Mouse (Mus musculus) embryonic facial prominence, embryonic 14.5 days (tissue): ENCODE measurements at regions not wholly inside any gene's neighbourhood (a gene's known extent, or its start where the extent isn't known, plus 50 kb on each side); places are given as distances from the start of the nearest gene placed in this dataset.

ENCODE experiments used
- ATAC-seq: fragments of 200-750 bp; cut with Nextera tagmentation; 2 replicates; pipeline ENCODE4 v1.8.0; 2017; ENCODE audit warnings: low read depth, moderate number of reproducible peaks, moderate TSS enrichment
- DNase-seq: peaks from one replicate; pipeline ENCODE4 v3.0.0-alpha.2; 2015; ENCODE audit warnings: low spot score
- H3K27ac ChIP-seq: fragments of 300-500 bp; sonication (generic); replicated peaks from 2 replicates; pipeline ENCODE4 v1.5.1; 2014; ENCODE audit warnings: low read depth, mild to moderate bottlenecking, low read length, moderate library complexity
- H3K27me3 ChIP-seq: fragments of 300-500 bp; sonication (generic); replicated peaks from 2 replicates; pipeline ENCODE4 v1.6.1; 2014; ENCODE audit warnings: low read length; ENCODE audit not compliant: control insufficient read depth, insufficient read depth
- H3K36me3 ChIP-seq: fragments of 300-500 bp; sonication (generic); 2 replicates; pipeline ENCODE4 v1.6.1; 2014; ENCODE audit warnings: low read length, mixed read lengths; ENCODE audit not compliant: control insufficient read depth, insufficient read depth
- H3K4me1 ChIP-seq: fragments of 300-500 bp; sonication (generic); 2 replicates; pipeline ENCODE4 v1.6.1; 2014; ENCODE audit warnings: antibody characterized with exemption, low read length; ENCODE audit not compliant: control insufficient read depth, insufficient read depth
- H3K4me2 ChIP-seq: fragments of 300-500 bp; sonication (generic); 2 replicates; pipeline ENCODE4 v1.6.1; 2014; ENCODE audit warnings: low read depth, mild to moderate bottlenecking, low read length, moderate library complexity, mixed read lengths
- H3K4me3 ChIP-seq: fragments of 300-500 bp; sonication (generic); 2 replicates; pipeline ENCODE4 v1.5.1; 2014; ENCODE audit warnings: low read depth, mild to moderate bottlenecking, low read length
- H3K9ac ChIP-seq: fragments of 300-500 bp; sonication (generic); 2 replicates; pipeline ENCODE4 v1.6.1; 2014; ENCODE audit warnings: low read depth, mild to moderate bottlenecking, low read length, moderate library complexity, mixed read lengths
- H3K9me3 ChIP-seq: fragments of 300-500 bp; sonication (generic); 2 replicates; pipeline ENCODE4 v1.6.1; 2016; ENCODE audit warnings: low read length; ENCODE audit not compliant: control insufficient read depth
- WGBS: fragments of 180-500 bp; shearing (Covaris S2); extraction: QIAGEN DNeasy Blood & Tissue Kit; methylation state at CpG from one replicate; pipeline ENCODE4 v1.1.7; 2014; 5-methylcytosine and 5-hydroxymethylcytosine counted together

DNA sequence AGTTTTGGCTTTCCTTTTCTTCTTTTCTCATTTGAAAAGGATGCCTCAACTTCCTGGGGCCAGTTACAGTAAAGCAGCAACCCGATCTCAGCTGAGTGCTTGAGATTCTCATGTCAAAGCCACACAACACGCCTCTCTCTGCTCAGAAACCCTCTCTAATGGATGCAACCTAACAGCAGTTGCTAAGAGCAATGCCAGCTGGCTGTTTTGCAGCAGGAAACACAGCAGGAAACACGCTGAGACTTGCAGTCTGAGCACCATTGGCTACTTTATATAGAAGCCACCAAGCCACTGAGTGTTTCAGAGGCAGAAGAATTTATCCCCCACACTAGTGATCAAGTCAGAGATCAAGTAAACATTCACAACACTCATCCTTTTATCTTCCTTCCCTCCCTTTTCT is 193.5 kb upstream of the Foxq1 start:
- peak; percentile 68; the same call in 1 of the 2 replicates for ATAC-seq
- H3K36me3 ChIP-seq, result no peaks in the 10 kb centered on the region
- WGBS, result 10% methylated on average over 3 of the region's 3 CpGs

DNA sequence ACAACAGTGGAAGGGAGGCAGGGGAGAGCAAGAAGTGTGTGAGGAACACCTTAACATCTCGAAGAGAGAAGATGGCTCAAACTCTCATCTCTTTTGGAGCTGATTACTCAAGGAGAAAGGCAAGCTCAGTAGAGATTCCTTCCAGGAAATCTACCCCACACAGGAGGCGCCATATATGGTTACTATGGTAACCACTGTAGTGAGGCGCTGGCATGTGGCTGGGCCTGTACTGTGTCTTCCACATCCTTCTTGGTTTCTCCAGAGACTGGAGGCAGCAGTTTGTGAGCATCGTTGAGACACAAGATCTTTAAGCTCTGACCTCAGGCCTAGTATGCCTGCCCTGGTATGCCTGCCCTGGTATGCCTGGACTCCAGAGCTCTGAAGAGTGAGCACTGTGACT is 191.6 kb upstream of the Foxq1 start:
- no peak for DNase-seq
- H3K27me3 ChIP-seq, result no peaks in the 10 kb centered on the region
- H3K4me3 ChIP-seq, result no peak overlapping the region
- 0 out of 2 replicates have a peak, but pooled peaks cover 10% of the 10 kb centered on the region for H3K4me1 ChIP-seq
- H3K4me2 ChIP-seq, result no peak overlapping the region
- no peaks in the 10 kb centered on the region for H3K9me3 ChIP-seq
- H3K9ac ChIP-seq, result no peak overlapping the region
- WGBS, result 65% methylated on average over 4 of the region's 4 CpGs
- H3K36me3 ChIP-seq, result no peaks in the 10 kb centered on the region
- no peak overlapping the region for H3K27ac ChIP-seq
- ATAC-seq, result no peak

More for the DNA sequence above, 193.5 kb upstream of the Foxq1 start:
- Histone ChIP-seq H3K27ac (no peak overlapping the region), H3K4me2 (no peak overlapping the region), H3K27me3 (no peaks in the 10 kb centered on the region), H3K4me1 (peaks cover 10% of the 10 kb centered on the region; the same call in 1 of the 2 replicates), H3K4me3 (no peak overlapping the region), H3K9me3 (no peaks in the 10 kb centered on the region), H3K9ac (no peak overlapping the region)
- DNase-seq, result peak; percentile 65

DNA sequence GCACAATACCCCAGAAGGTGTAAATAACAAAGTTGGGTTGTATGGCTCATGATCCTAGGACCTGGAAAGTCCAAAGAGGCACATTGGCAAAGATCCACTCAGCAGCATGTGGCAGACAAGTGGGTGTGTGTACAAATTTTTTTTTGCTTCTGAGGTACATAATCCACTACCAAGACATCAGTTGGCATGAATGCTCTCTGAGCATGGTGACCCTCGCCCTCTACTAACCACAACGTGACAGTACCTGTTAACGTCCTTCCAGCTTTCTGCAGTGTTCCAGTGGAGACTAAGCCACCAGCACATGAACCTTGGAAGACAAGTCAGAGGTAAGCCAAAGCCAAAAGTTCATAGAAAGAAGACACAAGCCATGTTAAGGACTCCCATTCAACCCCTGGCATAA is 188.7 kb upstream of the Foxq1 start:
- H3K4me3 ChIP-seq, result no peak overlapping the region
- H3K9ac ChIP-seq, result no peak overlapping the region
- no peak overlapping the region for H3K4me2 ChIP-seq
- 91% methylated on average over 3 of the region's 3 CpGs for WGBS
- H3K9me3 ChIP-seq, result no peaks in the 10 kb centered on the region
- ATAC-seq, result no peak
- no peaks in the 10 kb centered on the region for H3K27me3 ChIP-seq
- no peak for DNase-seq
- 0 out of 2 replicates have a peak, but pooled peaks cover 4% of the 10 kb centered on the region for H3K4me1 ChIP-seq
- H3K36me3 ChIP-seq, result no peaks in the 10 kb centered on the region
- no peak overlapping the region for H3K27ac ChIP-seq

DNA sequence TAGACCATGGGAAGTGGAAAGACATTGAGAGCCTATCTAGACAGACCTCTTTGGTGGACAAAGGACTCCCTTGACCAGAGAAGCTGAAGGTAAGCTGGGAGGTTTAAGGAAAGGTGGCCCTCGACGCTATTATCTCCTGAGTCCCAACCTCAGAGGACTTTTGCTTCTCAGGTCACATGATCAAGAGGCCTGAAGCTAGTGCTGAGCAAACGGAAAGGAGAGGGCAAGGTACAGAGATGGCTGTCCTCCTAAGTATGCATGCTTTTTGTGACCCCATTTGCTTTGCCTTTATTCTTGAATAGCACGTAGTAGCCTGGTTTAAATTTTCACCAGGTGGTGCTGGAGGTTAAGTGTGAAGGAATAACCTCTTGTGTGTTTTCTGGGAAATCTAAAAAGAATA is 186.8 kb upstream of the Foxq1 start:
- no peak for DNase-seq
- no peak overlapping the region for H3K4me3 ChIP-seq
- no peak overlapping the region for H3K9ac ChIP-seq
- no peaks in the 10 kb centered on the region for H3K27me3 ChIP-seq
- no peak for ATAC-seq
- 73% methylated on average over 4 of the region's 4 CpGs for WGBS
- H3K9me3 ChIP-seq, result no peaks in the 10 kb centered on the region
- no peak overlapping the region for H3K27ac ChIP-seq
- H3K4me2 ChIP-seq, result no peak overlapping the region
- H3K4me1 ChIP-seq, result no peaks in the 10 kb centered on the region
- H3K36me3 ChIP-seq, result no peaks in the 10 kb centered on the region

DNA sequence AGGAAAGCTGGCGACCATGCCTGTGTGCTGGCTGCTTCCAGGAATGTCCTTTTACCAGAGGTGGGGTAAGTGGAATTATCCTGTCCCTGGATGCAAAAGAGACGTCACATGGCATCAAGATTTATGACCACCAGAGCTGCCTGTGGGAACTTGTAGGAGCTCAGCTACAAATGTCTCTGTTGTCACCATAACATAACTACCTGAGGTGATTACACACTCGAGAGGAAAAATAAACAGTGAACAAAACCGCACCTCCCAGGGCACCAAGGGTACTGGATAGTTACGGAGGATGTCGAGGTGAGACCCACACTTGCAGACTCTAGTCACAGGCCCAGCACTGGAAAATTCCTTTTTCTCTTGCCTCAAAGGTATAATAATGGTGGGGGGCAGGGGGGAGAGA is 185.1 kb upstream of the Foxq1 start:
- WGBS, result 47% methylated on average over 6 of the region's 6 CpGs
- no peak overlapping the region for H3K9ac ChIP-seq
- no peaks in the 10 kb centered on the region for H3K9me3 ChIP-seq
- no peak overlapping the region for H3K27ac ChIP-seq
- no peak overlapping the region for H3K4me2 ChIP-seq
- H3K4me3 ChIP-seq, result no peak overlapping the region
- H3K27me3 ChIP-seq, result no peaks in the 10 kb centered on the region
- DNase-seq (peak; percentile 19), ATAC-seq (0 out of 2 replicates have a peak, but pooled peaks have one; percentile 26)
- H3K36me3 ChIP-seq, result no peaks in the 10 kb centered on the region
- H3K4me1 ChIP-seq, result no peaks in the 10 kb centered on the region

DNA sequence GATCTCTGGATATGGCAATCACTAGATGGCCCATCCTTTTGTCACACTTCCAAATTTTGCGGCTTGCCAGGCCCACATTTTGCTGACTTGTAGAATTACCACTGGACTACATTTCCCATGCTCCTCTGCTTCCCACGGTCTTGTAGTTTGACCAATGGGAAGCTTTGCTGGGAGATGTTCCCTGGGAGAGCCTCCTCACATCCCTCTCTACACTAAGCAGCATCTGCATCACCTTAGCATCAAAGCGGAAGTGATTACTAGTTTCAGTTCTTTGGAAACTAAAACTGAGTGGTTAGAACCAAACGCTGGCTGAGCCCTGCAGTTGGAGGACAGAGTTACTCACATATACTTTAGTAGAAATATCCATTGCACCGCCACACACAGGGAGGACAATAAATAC is 181.9 kb upstream of the Foxq1 start:
- Histone ChIP-seq H3K9ac (no peak overlapping the region), H3K27ac (no peak overlapping the region), H3K27me3 (no peaks in the 10 kb centered on the region), H3K36me3 (no peaks in the 10 kb centered on the region), H3K4me1 (no peaks in the 10 kb centered on the region), H3K4me3 (no peak overlapping the region), H3K4me2 (no peak overlapping the region), H3K9me3 (no peaks in the 10 kb centered on the region)
- DNase-seq (no peak), ATAC-seq (no peak)
- WGBS, result 56% methylated on average over 5 of the region's 5 CpGs

DNA sequence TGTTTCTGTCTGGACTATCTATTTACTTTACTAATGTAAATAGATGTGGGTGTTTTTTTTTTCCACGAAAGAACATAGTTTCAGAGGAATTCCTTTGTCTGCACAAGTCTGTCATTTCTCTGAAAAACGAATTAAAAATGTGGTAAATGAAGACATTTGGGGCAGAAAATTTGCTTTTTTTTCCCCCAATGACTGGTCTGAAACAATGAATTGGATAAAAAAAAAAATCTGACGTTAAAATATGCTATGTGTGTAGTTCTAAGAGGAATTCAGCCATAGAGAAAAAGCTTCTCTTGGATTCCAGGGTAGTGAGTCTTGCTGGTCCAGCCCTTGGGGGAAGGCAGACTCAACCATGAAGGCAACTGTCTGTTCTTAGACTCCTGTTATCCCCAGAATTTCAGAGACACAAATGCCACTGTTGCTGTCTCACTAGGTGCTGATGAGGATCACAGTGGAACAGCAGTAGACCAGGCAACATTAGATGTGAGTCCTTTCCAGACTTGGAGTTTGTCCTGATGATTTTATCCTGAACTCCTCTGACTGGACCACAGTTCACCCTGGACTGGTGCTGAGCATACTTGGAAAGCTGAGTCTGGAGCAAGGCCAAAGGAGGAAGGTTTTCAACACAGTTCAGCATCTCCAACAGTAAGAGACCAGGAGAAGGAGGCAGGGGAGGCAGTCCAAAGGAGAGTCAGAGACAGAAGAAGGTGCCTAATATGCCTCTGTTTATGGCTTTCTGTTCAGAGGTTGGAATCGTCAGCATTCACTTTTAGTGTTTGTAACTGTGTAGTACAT is 162.3 kb upstream of the Foxq1 start:
- no peaks in the 10 kb centered on the region for H3K4me1 ChIP-seq
- no peak overlapping the region for H3K9ac ChIP-seq
- H3K27me3 ChIP-seq, result no peaks in the 10 kb centered on the region; the same call in 1 of the 2 replicates
- WGBS, result 55% methylated on average over 4 of the region's 4 CpGs
- H3K4me2 ChIP-seq, result no peak overlapping the region
- no peaks in the 10 kb centered on the region for H3K36me3 ChIP-seq
- no peak for ATAC-seq
- no peak overlapping the region for H3K27ac ChIP-seq
- no peak overlapping the region for H3K4me3 ChIP-seq
- H3K9me3 ChIP-seq, result no peaks in the 10 kb centered on the region
- no peak for DNase-seq

DNA sequence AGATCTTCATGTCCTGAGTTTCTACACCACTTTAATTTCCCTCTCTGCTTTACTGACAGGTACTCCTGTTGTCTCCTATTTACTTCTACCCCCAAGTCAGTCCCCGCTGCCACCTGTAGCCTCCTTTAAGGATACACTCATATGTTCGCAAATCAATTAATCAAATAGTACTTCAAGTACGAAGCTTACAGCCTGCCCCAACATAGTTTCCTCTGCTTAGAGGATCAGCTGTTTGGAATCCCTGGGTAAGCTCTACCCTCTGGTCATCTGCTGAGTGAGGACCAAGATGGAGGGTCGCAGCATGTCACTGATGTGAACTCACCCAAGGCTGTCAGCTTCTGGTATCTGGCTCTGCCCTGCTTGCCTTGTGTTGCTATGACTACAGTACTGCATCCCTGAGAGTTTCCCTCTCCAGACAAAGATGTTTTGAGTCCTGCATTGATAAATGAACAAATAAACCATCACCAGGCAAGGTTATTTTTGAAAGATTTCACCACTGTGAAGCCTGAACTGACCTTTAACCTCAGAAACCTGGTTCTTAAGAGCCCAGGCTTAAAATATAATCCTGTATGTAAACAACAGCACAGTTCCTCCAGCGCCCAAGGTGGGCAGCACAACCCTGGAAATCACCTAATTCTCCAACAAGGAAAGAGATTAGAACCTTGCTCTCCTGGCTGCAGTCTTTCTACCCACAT is 159.6 kb upstream of the Foxq1 start:
- H3K9ac ChIP-seq, result no peak overlapping the region
- DNase-seq (no peak), ATAC-seq (no peak)
- no peak overlapping the region for H3K4me3 ChIP-seq
- no peaks in the 10 kb centered on the region for H3K4me1 ChIP-seq
- H3K9me3 ChIP-seq, result no peaks in the 10 kb centered on the region
- no peak overlapping the region for H3K27ac ChIP-seq
- WGBS, result 68% methylated on average over 5 of the region's 5 CpGs
- H3K4me2 ChIP-seq, result no peak overlapping the region
- H3K27me3 ChIP-seq, result no peaks in the 10 kb centered on the region; the same call in 1 of the 2 replicates
- no peaks in the 10 kb centered on the region for H3K36me3 ChIP-seq
